ENCODE assay signal across 8 mouse cellular contexts in genomic region chr3:119782022-119782945, GRCm38 (mm10). TPM values are rescaled to one million over a fixed set of nuclear protein-coding genes. Genes with fewer than 3 reads are reported as not detected.
DNase-seq lines count a peak whose midpoint lies in the region; ATAC-seq lines count a peak whose summit lies in the region.

No protein-coding gene starts in this region.

- ATAC-seq in frontal cortex, adult (ENCODE audit: low TSS enrichment) = peak; percentile 64
- peak; percentile 55 for ATAC-seq in lung, embryonic 16.5 days (ENCODE audit: low read depth)

- H3K9me3 ChIP-seq in hindbrain, embryonic 10.5 days = no peaks in the 10 kb centered on the region
- H3K9me3 ChIP-seq in lung, embryonic 16.5 days (ENCODE audit: control insufficient read depth, low read length) = no peaks in the 10 kb centered on the region

- under 1% methylated on average over 61 of the region's 63 CpGs for WGBS in hindbrain, embryonic 10.5 days
- under 1% methylated on average over 55 of the region's 63 CpGs for WGBS in lung, embryonic 16.5 days

- H3K4me3 ChIP-seq in hindbrain, embryonic 10.5 days = peak overlapping the region; percentile 88
- peak overlapping the region; percentile 90 for H3K4me3 ChIP-seq in lung, embryonic 16.5 days (ENCODE audit: low read length)

- peak overlapping the region; percentile 100 for H3K27ac ChIP-seq in hindbrain, embryonic 10.5 days
- peak overlapping the region; percentile 96 for H3K27ac ChIP-seq in lung, embryonic 16.5 days (ENCODE audit: low read length)

- H3K4me1 ChIP-seq in hindbrain, embryonic 10.5 days (replicated peaks) = peaks cover 37% of the 10 kb centered on the region
- peaks cover 12% of the 10 kb centered on the region for H3K4me1 ChIP-seq in lung, embryonic 16.5 days (replicated peaks; ENCODE audit: control insufficient read depth, insufficient read depth, low read length)

- peak overlapping the region; percentile 99 for H3K9ac ChIP-seq in lung, embryonic 16.5 days (ENCODE audit: low read length)

- no peaks in the 10 kb centered on the region for H3K27me3 ChIP-seq in hindbrain, embryonic 10.5 days (ENCODE audit: insufficient read depth, poor library complexity, severe bottlenecking)
- H3K27me3 ChIP-seq in lung, embryonic 16.5 days (ENCODE audit: control insufficient read depth, insufficient read depth, low read depth, low read length) = no peaks in the 10 kb centered on the region

- H3K36me3 ChIP-seq in hindbrain, embryonic 10.5 days = peaks cover 30% of the 10 kb centered on the region
- no peaks in the 10 kb centered on the region for H3K36me3 ChIP-seq in lung, embryonic 16.5 days (ENCODE audit: control insufficient read depth, insufficient read depth, low read length)

- DNase-seq in R1 (ENCODE audit: low read depth, low spot score) = peak; percentile 76
- DNase-seq in cerebellum, adult 9-11 months = peak; percentile 74
- DNase-seq in hindbrain, embryonic 10.5 days (ENCODE audit: low spot score) = peak; percentile 79
- peak; percentile 65 for DNase-seq in layer of hippocampus, adult 9-11 months
- DNase-seq in ovary, postnatal 14 days (ENCODE audit: low spot score) = peak; percentile 40
- DNase-seq in thymus, postnatal 36 days = peak; percentile 64 to 66

- H3K4me2 ChIP-seq in lung, embryonic 16.5 days (ENCODE audit: low read depth, low read length) = peak overlapping the region; percentile 81

RNA-seq across cellular contexts. Expression of gene Ptbp2, which starts 2.0 kb away (rescaled TPM):
- 210 and 242 TPM in 2 replicates for polyA plus RNA-seq in hindbrain, embryonic 10.5 days (2016; fragmentation: Nextera tagmentation; extraction: Ambion mirVana)
- 46.6 and 48.2 TPM in 2 replicates for polyA plus RNA-seq in lung, embryonic 16.5 days (2015; fragmentation: Nextera tagmentation; extraction: Ambion mirVana)

Comparison
In these comparisons a context has a peak if more than half of its experiments do, and no peak if none do; other contexts are left out.
1. Peak in every context shown above with its lines: DNase-seq, ATAC-seq, H3K4me3 ChIP-seq and H3K27ac ChIP-seq.